Mouse (Mus musculus): ENCODE measurements around the gene Grin3b. TPM values are rescaled to one million over a fixed set of nuclear protein-coding genes. Genes with fewer than 3 reads are reported as not detected.

Grin3b gene
- polyA plus RNA-seq, 1 experiment, result 0.30 TPM

Other genes starting within 250 kb of the Grin3b start
- gene Polrmt, start 224.1 kb upstream of the Grin3b start, polyA plus RNA-seq (2012; fragmentation: generic; extraction: Trizol), result 56.5 TPM
- 0.29 TPM for gene Fgf22, start 215.6 kb upstream of the Grin3b start, polyA plus RNA-seq (2012; fragmentation: generic; extraction: Trizol)
- 116 TPM for gene Rnf126, start 203.8 kb upstream of the Grin3b start, polyA plus RNA-seq (2012; fragmentation: generic; extraction: Trizol)
- 12.1 TPM for gene Fstl3, start 193.4 kb upstream of the Grin3b start, polyA plus RNA-seq (2012; fragmentation: generic; extraction: Trizol)
- gene Prss57, start 179.8 kb upstream of the Grin3b start, polyA plus RNA-seq (2012; fragmentation: generic; extraction: Trizol), result not detected
- gene Palm, start 177.1 kb upstream of the Grin3b start, polyA plus RNA-seq (2012; fragmentation: generic; extraction: Trizol), result 39.9 TPM
- gene Misp, start 149.7 kb upstream of the Grin3b start, polyA plus RNA-seq (2012; fragmentation: generic; extraction: Trizol), result not detected
- 345 TPM for gene Ptbp1, start 116.3 kb upstream of the Grin3b start, polyA plus RNA-seq (2012; fragmentation: generic; extraction: Trizol)
- not detected for gene Prtn3, start 96.2 kb upstream of the Grin3b start, polyA plus RNA-seq (2012; fragmentation: generic; extraction: Trizol)
- 2.3 TPM for gene Plppr3, start 96.1 kb upstream of the Grin3b start, polyA plus RNA-seq (2012; fragmentation: generic; extraction: Trizol)
- gene Elane, start 84.5 kb upstream of the Grin3b start, polyA plus RNA-seq (2012; fragmentation: generic; extraction: Trizol), result not detected
- gene Cfd, start 79.9 kb upstream of the Grin3b start, polyA plus RNA-seq (2012; fragmentation: generic; extraction: Trizol), result not detected
- gene Med16, start 61.8 kb upstream of the Grin3b start, polyA plus RNA-seq (2012; fragmentation: generic; extraction: Trizol), result 32.5 TPM
- not detected for gene Gm26602, start 59.9 kb upstream of the Grin3b start, polyA plus RNA-seq (2012; fragmentation: generic; extraction: Trizol)
- gene Kiss1r, start 53.7 kb upstream of the Grin3b start, polyA plus RNA-seq (2012; fragmentation: generic; extraction: Trizol), result 0.13 TPM
- gene R3hdm4, start 49.5 kb upstream of the Grin3b start, polyA plus RNA-seq (2012; fragmentation: generic; extraction: Trizol), result 46.7 TPM
- 0.74 TPM for gene Arid3a, start 43.7 kb upstream of the Grin3b start, polyA plus RNA-seq (2012; fragmentation: generic; extraction: Trizol)
- gene Wdr18, start 10.6 kb upstream of the Grin3b start, polyA plus RNA-seq (2012; fragmentation: generic; extraction: Trizol), result 48.6 TPM
- 102 TPM for gene Tmem259, start 13.6 kb downstream of the Grin3b start, polyA plus RNA-seq (2012; fragmentation: generic; extraction: Trizol)
- gene Cnn2, start 17.9 kb downstream of the Grin3b start, polyA plus RNA-seq (2012; fragmentation: generic; extraction: Trizol), result 437 TPM
- gene Abca7, start 25.8 kb downstream of the Grin3b start, polyA plus RNA-seq (2012; fragmentation: generic; extraction: Trizol), result 10.7 TPM
- 1.6 TPM for gene Arhgap45, start 45.9 kb downstream of the Grin3b start, polyA plus RNA-seq (2012; fragmentation: generic; extraction: Trizol)
- 269 TPM for gene Polr2e, start 69.1 kb downstream of the Grin3b start, polyA plus RNA-seq (2012; fragmentation: generic; extraction: Trizol)
- 964 TPM for gene Gpx4, start 76.5 kb downstream of the Grin3b start, polyA plus RNA-seq (2012; fragmentation: generic; extraction: Trizol)
- 29.4 TPM for gene Sbno2, start 134.9 kb downstream of the Grin3b start, polyA plus RNA-seq (2012; fragmentation: generic; extraction: Trizol)
- gene Stk11, start 145.1 kb downstream of the Grin3b start, polyA plus RNA-seq (2012; fragmentation: generic; extraction: Trizol), result 106 TPM
- gene Atp5d, start 167.9 kb downstream of the Grin3b start, polyA plus RNA-seq (2012; fragmentation: generic; extraction: Trizol), result 720 TPM
- 12.1 TPM for gene Cbarp, start 170.1 kb downstream of the Grin3b start, polyA plus RNA-seq (2012; fragmentation: generic; extraction: Trizol)
- gene Midn, start 177.6 kb downstream of the Grin3b start, polyA plus RNA-seq (2012; fragmentation: generic; extraction: Trizol), result 77.5 TPM
- 30.9 TPM for gene Cirbp, start 195.3 kb downstream of the Grin3b start, polyA plus RNA-seq (2012; fragmentation: generic; extraction: Trizol)
- 33.4 TPM for gene 1600002K03Rik, start 202.2 kb downstream of the Grin3b start, polyA plus RNA-seq (2012; fragmentation: generic; extraction: Trizol)
- 3.2 TPM for gene Efna2, start 208.8 kb downstream of the Grin3b start, polyA plus RNA-seq (2012; fragmentation: generic; extraction: Trizol)